Mouse (Mus musculus) lung, postnatal 36 days (tissue): Measurements from ENCODE around the gene Hoxd1.
A peak's percentile ranks its signal among the peaks of the same experiment; 100 is the strongest.

Experiments used
- DNase-seq: peaks from one replicate; pipeline ENCODE4 v3.0.0; 2022; ENCODE audit warnings: mixed read lengths

The Hoxd1 gene

GRCm38 (mm10) chr2:74762522-74763244, at the start of gene Hoxd1:
Hoxd1 (plus strand) TSS chr2:74762980.
- DNase-seq: peak; percentile 10

GRCm38 (mm10) chr2:74713239-74714150, 49.3 kb upstream of the Hoxd1 start:
- no peak for DNase-seq

- no peak for DNase-seq
Measured at GRCm38 (mm10) chr2:74714156-74714789, 48.5 kb upstream of the Hoxd1 start.

- no peak for DNase-seq
Measured at GRCm38 (mm10) chr2:74714881-74715280, 47.9 kb upstream of the Hoxd1 start.

- DNase-seq: peak; percentile 83
Measured at GRCm38 (mm10) chr2:74715504-74716241, 47.1 kb upstream of the Hoxd1 start.

GRCm38 (mm10) chr2:74720384-74720783, 42.4 kb upstream of the Hoxd1 start:
- no peak for DNase-seq

GRCm38 (mm10) chr2:74720955-74721491, 41.8 kb upstream of the Hoxd1 start:
- DNase-seq: no peak

- no peak for DNase-seq
Measured at GRCm38 (mm10) chr2:74721882-74722281, 40.9 kb upstream of the Hoxd1 start.

GRCm38 (mm10) chr2:74722949-74723348, 39.8 kb upstream of the Hoxd1 start:
- no peak for DNase-seq

GRCm38 (mm10) chr2:74724244-74725015, 38.4 kb upstream of the Hoxd1 start:
- no peak for DNase-seq

- no peak for DNase-seq
Measured at GRCm38 (mm10) chr2:74725171-74725570, 37.6 kb upstream of the Hoxd1 start.

- DNase-seq: no peak
Measured at GRCm38 (mm10) chr2:74726551-74726950, 36.2 kb upstream of the Hoxd1 start, which contains the start of gene Gm28230. Gm28230 (plus strand) TSS chr2:74726728.

- no peak for DNase-seq
Measured at GRCm38 (mm10) chr2:74726973-74727639, 35.7 kb upstream of the Hoxd1 start.

GRCm38 (mm10) chr2:74727640-74728302, 35.0 kb upstream of the Hoxd1 start:
- DNase-seq: no peak

GRCm38 (mm10) chr2:74728303-74728680, 34.5 kb upstream of the Hoxd1 start:
- no peak for DNase-seq

- no peak for DNase-seq
Measured at GRCm38 (mm10) chr2:74730331-74730730, 32.4 kb upstream of the Hoxd1 start.

GRCm38 (mm10) chr2:74731055-74731454, 31.7 kb upstream of the Hoxd1 start:
- DNase-seq: no peak

- no peak for DNase-seq
Measured at GRCm38 (mm10) chr2:74731799-74732512, 30.8 kb upstream of the Hoxd1 start.

- DNase-seq: no peak
Measured at GRCm38 (mm10) chr2:74732513-74733316, 30.1 kb upstream of the Hoxd1 start.
